Mouse (Mus musculus): ENCODE data around the gene Akr7a5. TPM values are rescaled to one million over a fixed set of nuclear protein-coding genes. Genes with fewer than 3 reads are reported as not detected.

Akr7a5 gene
- polyA plus RNA-seq, 1 experiment from 2014 or later, result 108 TPM

GRCm38 (mm10) chr4:139345416-139346019 is 35.0 kb downstream of the Akr7a5 start:
- H3K4me1 ChIP-seq (ENCODE audit: control insufficient read depth, insufficient read depth, low read length), result no peaks in the 10 kb centered on the region
- ATAC-seq (ENCODE audit: insufficient number of reproducible peaks, insufficient read depth, low FRiP score, low read depth), result no peak
- H3K4me3 ChIP-seq (ENCODE audit: low read depth, low read length), result no peak overlapping the region
- WGBS, result 81% methylated on average over 23 of the region's 23 CpGs
- no peaks in the 10 kb centered on the region for H3K27me3 ChIP-seq (ENCODE audit: control insufficient read depth, insufficient read depth, low read length)
- H3K27ac ChIP-seq (ENCODE audit: low read length), result no peak overlapping the region
- H3K9me3 ChIP-seq (ENCODE audit: control insufficient read depth, low read depth, low read length), result no peaks in the 10 kb centered on the region
- peaks cover 27% of the 10 kb centered on the region for H3K36me3 ChIP-seq (ENCODE audit: control insufficient read depth, insufficient read depth, low read length)
- no peak overlapping the region for H3K9ac ChIP-seq (replicated peaks; ENCODE audit: low read depth, low read length)
- no peak overlapping the region for H3K4me2 ChIP-seq (replicated peaks; ENCODE audit: low read depth, low read length)

- H3K27ac ChIP-seq (ENCODE audit: low read length), result peak within 1 kb of the TSS; percentile 96
- H3K9me3 ChIP-seq (ENCODE audit: control insufficient read depth, low read depth, low read length), result no peaks in the 10 kb centered on the region
- H3K4me1 ChIP-seq (ENCODE audit: control insufficient read depth, insufficient read depth, low read length), result peaks cover 7% of the 10 kb centered on the region
- peak within 1 kb of the TSS; percentile 81 for H3K4me3 ChIP-seq (ENCODE audit: low read depth, low read length)
- peak within 1 kb of the TSS; percentile 88 for H3K4me2 ChIP-seq (replicated peaks; ENCODE audit: low read depth, low read length)
- 0% methylated on average over 64 of the region's 64 CpGs for WGBS
- H3K9ac ChIP-seq (replicated peaks; ENCODE audit: low read depth, low read length), result peak within 1 kb of the TSS; percentile 88
- H3K36me3 ChIP-seq (ENCODE audit: control insufficient read depth, insufficient read depth, low read length), result peaks cover 28% of the 10 kb centered on the region
- ATAC-seq (ENCODE audit: insufficient number of reproducible peaks, insufficient read depth, low FRiP score, low read depth), result peak; percentile 92
- H3K27me3 ChIP-seq (ENCODE audit: control insufficient read depth, insufficient read depth, low read length), result no peaks in the 10 kb centered on the region
These were observed 41.6 kb downstream of the Akr7a5 start, which contains the start of the genes Mrto4, Emc1 and Ubr4 for GRCm38 (mm10) chr4:139351931-139352711. Gene Mrto4 (minus strand): TSS chr4:139352576. Gene Emc1 (plus strand): TSS chr4:139352587. Gene Ubr4 (plus strand): TSS chr4:139352609.

- Histone ChIP-seq H3K27me3 (ENCODE audit: control insufficient read depth, insufficient read depth, low read length) (no peaks in the 10 kb centered on the region), H3K9me3 (ENCODE audit: control insufficient read depth, low read depth, low read length) (no peaks in the 10 kb centered on the region), H3K9ac (replicated peaks; ENCODE audit: low read depth, low read length) (peak overlapping the region; percentile 88), H3K36me3 (ENCODE audit: control insufficient read depth, insufficient read depth, low read length) (peaks cover 30% of the 10 kb centered on the region), H3K4me3 (ENCODE audit: low read depth, low read length) (peak overlapping the region; percentile 81), H3K27ac (ENCODE audit: low read length) (peak overlapping the region; percentile 96), H3K4me2 (replicated peaks; ENCODE audit: low read depth, low read length) (peak overlapping the region; percentile 88), H3K4me1 (ENCODE audit: control insufficient read depth, insufficient read depth, low read length) (peaks cover 7% of the 10 kb centered on the region)
- ATAC-seq (ENCODE audit: insufficient number of reproducible peaks, insufficient read depth, low FRiP score, low read depth), result no peak
- 0% methylated on average over 7 of the region's 7 CpGs for WGBS
These were observed 42.3 kb downstream of the Akr7a5 start for GRCm38 (mm10) chr4:139352832-139353231.

- 90% methylated on average over 3 of the region's 3 CpGs for WGBS
- H3K4me2 ChIP-seq (replicated peaks; ENCODE audit: low read depth, low read length), result no peak overlapping the region
- no peaks in the 10 kb centered on the region; the same call in 1 of the 2 replicates for H3K4me1 ChIP-seq (ENCODE audit: control insufficient read depth, insufficient read depth, low read length)
- H3K9ac ChIP-seq (replicated peaks; ENCODE audit: low read depth, low read length), result no peak overlapping the region
- H3K36me3 ChIP-seq (ENCODE audit: control insufficient read depth, insufficient read depth, low read length), result peaks cover 40% of the 10 kb centered on the region
- H3K27ac ChIP-seq (ENCODE audit: low read length), result no peak overlapping the region
- ATAC-seq (ENCODE audit: insufficient number of reproducible peaks, insufficient read depth, low FRiP score, low read depth), result no peak
- H3K27me3 ChIP-seq (ENCODE audit: control insufficient read depth, insufficient read depth, low read length), result no peaks in the 10 kb centered on the region
- no peak overlapping the region for H3K4me3 ChIP-seq (ENCODE audit: low read depth, low read length)
- no peaks in the 10 kb centered on the region for H3K9me3 ChIP-seq (ENCODE audit: control insufficient read depth, low read depth, low read length)
These were observed 46.7 kb downstream of the Akr7a5 start for GRCm38 (mm10) chr4:139357211-139357610.

GRCm38 (mm10) chr4:139360761-139361548 is 50.4 kb downstream of the Akr7a5 start:
- peak; percentile 61; the same call in 1 of the 2 replicates for ATAC-seq (ENCODE audit: insufficient number of reproducible peaks, insufficient read depth, low FRiP score, low read depth)
- Histone ChIP-seq H3K9ac (replicated peaks; ENCODE audit: low read depth, low read length) (no peak overlapping the region), H3K4me3 (ENCODE audit: low read depth, low read length) (no peak overlapping the region)

GRCm38 (mm10) chr4:139367336-139367735 is 56.8 kb downstream of the Akr7a5 start:
- H3K4me3 ChIP-seq (ENCODE audit: low read depth, low read length), result no peak overlapping the region
- H3K9ac ChIP-seq (replicated peaks; ENCODE audit: low read depth, low read length), result no peak overlapping the region
- no peak for ATAC-seq (ENCODE audit: insufficient number of reproducible peaks, insufficient read depth, low FRiP score, low read depth)
- no peaks in the 10 kb centered on the region for H3K27me3 ChIP-seq (ENCODE audit: control insufficient read depth, insufficient read depth, low read length)
- H3K4me2 ChIP-seq (replicated peaks; ENCODE audit: low read depth, low read length), result no peak overlapping the region
- peaks cover 80% of the 10 kb centered on the region for H3K36me3 ChIP-seq (ENCODE audit: control insufficient read depth, insufficient read depth, low read length)
- 99% methylated on average over 3 of the region's 3 CpGs for WGBS
- no peaks in the 10 kb centered on the region for H3K9me3 ChIP-seq (ENCODE audit: control insufficient read depth, low read depth, low read length)
- H3K27ac ChIP-seq (ENCODE audit: low read length), result no peak overlapping the region
- H3K4me1 ChIP-seq (ENCODE audit: control insufficient read depth, insufficient read depth, low read length), result no peaks in the 10 kb centered on the region

More at GRCm38 (mm10) chr4:139360761-139361548, 50.4 kb downstream of the Akr7a5 start:
- 94% methylated on average over 11 of the region's 11 CpGs for WGBS
- Histone ChIP-seq H3K4me1 (ENCODE audit: control insufficient read depth, insufficient read depth, low read length) (no peaks in the 10 kb centered on the region), H3K27me3 (ENCODE audit: control insufficient read depth, insufficient read depth, low read length) (no peaks in the 10 kb centered on the region), H3K27ac (ENCODE audit: low read length) (no peak overlapping the region), H3K9me3 (ENCODE audit: control insufficient read depth, low read depth, low read length) (no peaks in the 10 kb centered on the region), H3K36me3 (ENCODE audit: control insufficient read depth, insufficient read depth, low read length) (peaks cover 63% of the 10 kb centered on the region), H3K4me2 (replicated peaks; ENCODE audit: low read depth, low read length) (no peak overlapping the region)

Small RNAs within 50 kb of the gene (microRNA-seq; reads per million reads assigned to microRNA genes)
- gene Gm24245 (0.78 reads per million), gene Gm25732 (not detected)

Other genes with a start within 250 kb of the Akr7a5 start
- gene Htr6, start 235.2 kb upstream of the Akr7a5 start, polyA plus RNA-seq (2014; fragmentation: Nextera tagmentation; extraction: Ambion mirVana), result not detected in 2 replicates
- gene Nbl1, start 217.8 kb upstream of the Akr7a5 start, polyA plus RNA-seq (2014; fragmentation: Nextera tagmentation; extraction: Ambion mirVana), result 42.9 and 49.7 TPM in 2 replicates
- gene Minos1, start 179.6 kb upstream of the Akr7a5 start, polyA plus RNA-seq (2014; fragmentation: Nextera tagmentation; extraction: Ambion mirVana), result 477 and 482 TPM in 2 replicates
- 280 and 301 TPM in 2 replicates for gene Capzb, start 117.8 kb upstream of the Akr7a5 start, polyA plus RNA-seq (2014; fragmentation: Nextera tagmentation; extraction: Ambion mirVana)
- 9.5 and 13.7 TPM in 2 replicates for gene Pqlc2, start within 50 bp of the Akr7a5 start, polyA plus RNA-seq (2014; fragmentation: Nextera tagmentation; extraction: Ambion mirVana)
- 94.0 and 96.9 TPM in 2 replicates for gene Mrto4, start 41.8 kb downstream of the Akr7a5 start, polyA plus RNA-seq (2014; fragmentation: Nextera tagmentation; extraction: Ambion mirVana)
- gene Emc1, start 41.8 kb downstream of the Akr7a5 start, polyA plus RNA-seq (2014; fragmentation: Nextera tagmentation; extraction: Ambion mirVana), result 22.4 and 24.5 TPM in 2 replicates
- 86.6 and 88.1 TPM in 2 replicates for gene Ubr4, start 41.9 kb downstream of the Akr7a5 start, polyA plus RNA-seq (2014; fragmentation: Nextera tagmentation; extraction: Ambion mirVana)
- gene Iffo2, start 219.8 kb downstream of the Akr7a5 start, polyA plus RNA-seq (2014; fragmentation: Nextera tagmentation; extraction: Ambion mirVana), result 5.7 and 6.1 TPM in 2 replicates

Measured in stomach, embryonic 14.5 days (tissue).